Mouse (Mus musculus): Measurements from ENCODE around the gene Dusp9. TPM values are rescaled to one million over a fixed set of nuclear protein-coding genes. Genes with fewer than 3 reads are reported as not detected.

Gene Dusp9
- polyA plus RNA-seq, 1 experiment from 2014 or later, result 4.2 TPM

Other genes with a start within 250 kb of the Dusp9 start
- gene Gm18336, start 240.7 kb upstream of the Dusp9 start, polyA plus RNA-seq (2014; fragmentation: Nextera tagmentation; extraction: Ambion mirVana), result not detected in 2 replicates
- gene Zfp92, start 228.3 kb upstream of the Dusp9 start, polyA plus RNA-seq (2014; fragmentation: Nextera tagmentation; extraction: Ambion mirVana), result not detected in 2 replicates
- not detected in 2 replicates for gene Trex2, start 204.1 kb upstream of the Dusp9 start, polyA plus RNA-seq (2014; fragmentation: Nextera tagmentation; extraction: Ambion mirVana)
- 76.1 and 81.4 TPM in 2 replicates for gene Haus7, start 180.4 kb upstream of the Dusp9 start, polyA plus RNA-seq (2014; fragmentation: Nextera tagmentation; extraction: Ambion mirVana)
- gene Bgn, start 155.8 kb upstream of the Dusp9 start, polyA plus RNA-seq (2014; fragmentation: Nextera tagmentation; extraction: Ambion mirVana), result 25.6 and 30.3 TPM in 2 replicates
- gene Atp2b3, start 136.3 kb upstream of the Dusp9 start, polyA plus RNA-seq (2014; fragmentation: Nextera tagmentation; extraction: Ambion mirVana), result 0.43 and 0.52 TPM in 2 replicates
- 11.1 and 13.3 TPM in 2 replicates for gene Pnck, start 20.7 kb downstream of the Dusp9 start, polyA plus RNA-seq (2014; fragmentation: Nextera tagmentation; extraction: Ambion mirVana)
- 6.8 and 6.9 TPM in 2 replicates for gene Slc6a8, start 33.7 kb downstream of the Dusp9 start, polyA plus RNA-seq (2014; fragmentation: Nextera tagmentation; extraction: Ambion mirVana)
- 140 and 141 TPM in 2 replicates for gene Bcap31, start 76.8 kb downstream of the Dusp9 start, polyA plus RNA-seq (2014; fragmentation: Nextera tagmentation; extraction: Ambion mirVana)
- 8.6 and 9.4 TPM in 2 replicates for gene Abcd1, start 77.2 kb downstream of the Dusp9 start, polyA plus RNA-seq (2014; fragmentation: Nextera tagmentation; extraction: Ambion mirVana)
- gene Plxnb3, start 117.7 kb downstream of the Dusp9 start, polyA plus RNA-seq (2014; fragmentation: Nextera tagmentation; extraction: Ambion mirVana), result 0.09 TPM in 1 of 2 replicates, not detected in the other
- gene Srpk3, start 135.0 kb downstream of the Dusp9 start, polyA plus RNA-seq (2014; fragmentation: Nextera tagmentation; extraction: Ambion mirVana), result 6.2 and 7.2 TPM in 2 replicates
- 197 and 198 TPM in 2 replicates for gene Idh3g, start 147.5 kb downstream of the Dusp9 start, polyA plus RNA-seq (2014; fragmentation: Nextera tagmentation; extraction: Ambion mirVana)
- 134 and 136 TPM in 2 replicates for gene Ssr4, start 147.6 kb downstream of the Dusp9 start, polyA plus RNA-seq (2014; fragmentation: Nextera tagmentation; extraction: Ambion mirVana)
- 1.1 and 1.7 TPM in 2 replicates for gene Pdzd4, start 185.6 kb downstream of the Dusp9 start, polyA plus RNA-seq (2014; fragmentation: Nextera tagmentation; extraction: Ambion mirVana)

All from neural tube, embryonic 11.5 days (tissue).